Mouse (Mus musculus) kidney, adult 2 months (tissue): ENCODE results near the gene Adap2.

Experiments used
- CTCF ChIP-seq: fragments of 200-500 bp; conservative IDR thresholded peaks from 2 replicates; pipeline ENCODE4 v1.5.1; 2011; ENCODE audit warnings: low read depth, mild to moderate bottlenecking, control low read depth, low read length, moderate library complexity, mixed read lengths; ENCODE audit not compliant: insufficient read depth, insufficient read length
- POLR2A ChIP-seq: fragments of 200-500 bp; IDR thresholded peaks from one replicate; pipeline ENCODE4 v1.6.1; 2011; ENCODE audit warnings: low read depth, low read length, control low read depth

- TF ChIP-seq CTCF (no peak), POLR2A (no peak)
Measured at GRCm38 (mm10) chr11:80161041-80161440, 7.1 kb downstream of the Adap2 start.
